Mouse (Mus musculus): ENCODE results near the gene Atl2.

DNA sequence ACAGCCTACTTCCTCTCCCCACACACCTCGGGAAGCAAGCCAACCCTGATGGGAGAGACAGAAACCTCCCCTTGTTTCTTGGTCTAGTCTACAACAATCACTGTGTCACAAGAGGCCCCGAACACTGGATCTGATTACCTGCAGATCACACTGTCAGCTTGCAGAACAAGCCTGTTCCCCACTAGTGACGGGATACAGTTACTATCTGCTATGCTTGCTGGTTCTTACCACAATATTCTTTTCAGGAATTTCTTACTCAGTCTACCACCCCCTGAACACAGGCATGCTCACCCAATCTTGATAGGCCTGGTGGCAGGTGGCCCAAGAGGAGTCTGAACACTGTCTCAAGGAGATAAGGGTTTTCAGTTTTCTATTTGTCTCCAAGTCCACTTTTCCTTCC, 15.8 kb upstream of the Atl2 start:
- TF ChIP-seq POLR2AphosphoS2 (IDR thresholded peaks at IDR 0.05; ENCODE audit: low read depth, low read length) (no peak), MXI1 (IDR thresholded peaks at IDR 0.05; ENCODE audit: low read depth, low read length) (no peak), POLR2A (IDR thresholded peaks at IDR 0.05; ENCODE audit: low read depth, low read length) (no peak), ETS1 (conservative IDR thresholded peaks at IDR 0.05; ENCODE audit: low read depth, low read length) (no peak), NRF1 (IDR thresholded peaks at IDR 0.05; ENCODE audit: low read depth, low read length) (no peak), TBP (conservative IDR thresholded peaks at IDR 0.05; ENCODE audit: low read depth, low read length) (no peak), ZC3H11A (IDR thresholded peaks at IDR 0.05; ENCODE audit: low read depth, low read length) (no peak), SIN3A (IDR thresholded peaks at IDR 0.05; ENCODE audit: low read length) (no peak), CTCF (conservative IDR thresholded peaks at IDR 0.05 in 1 of 2, IDR thresholded peaks at IDR 0.05 in 1 of 2; ENCODE audit: low read depth in 2 of 2, low read length in 2 of 2) (no peak), JUND (conservative IDR thresholded peaks at IDR 0.05; ENCODE audit: low read depth, low read length) (no peak), MAFK (IDR thresholded peaks at IDR 0.05; ENCODE audit: insufficient replicate concordance, low read length) (no peak)

Measured in CH12.LX (cell line).